Mouse (Mus musculus): ENCODE measurements around the gene H2al1h.
"Not testable (repeated sequence)": the region's sequence is repeated elsewhere in the genome, so short reads cannot be mapped to it uniquely, and the experiment has no call there.

The H2al1h gene

GRCm38 (mm10) chrX:11321192-11321591 lies at the start of gene H2al1h:
Gene H2al1h, plus strand, starts transcription at chrX:11321492.
- DNase-seq = not testable (repeated sequence)

DNA sequence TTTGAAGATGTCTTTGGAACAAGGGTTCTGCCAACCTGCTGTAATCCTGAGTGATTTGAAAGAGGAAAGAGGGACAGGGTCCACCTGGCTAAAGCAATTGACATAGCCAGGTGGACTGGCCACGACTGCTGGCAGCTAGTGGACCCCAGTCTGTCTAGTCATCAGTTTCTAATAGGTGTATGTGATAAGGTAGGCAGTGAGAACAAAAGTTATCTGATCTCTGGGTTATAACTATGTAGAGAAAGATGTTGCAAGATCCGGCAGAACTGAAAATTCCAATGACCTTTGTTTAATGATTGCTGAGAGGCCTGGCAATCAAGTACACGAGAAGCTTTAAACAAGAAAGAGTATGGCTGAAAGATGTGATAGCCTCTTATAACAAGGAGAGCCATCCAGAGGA lies 48.1 kb upstream of the H2al1h start:
- no peak for DNase-seq

GRCm38 (mm10) chrX:11277083-11277482 lies 44.2 kb upstream of the H2al1h start:
- no peak for DNase-seq

GRCm38 (mm10) chrX:11280741-11281140 lies 40.6 kb upstream of the H2al1h start:
- DNase-seq = no peak

- DNase-seq = no peak
Observed at GRCm38 (mm10) chrX:11288306-11288882, 32.9 kb upstream of the H2al1h start.

GRCm38 (mm10) chrX:11289244-11289643 lies 32.0 kb upstream of the H2al1h start:
- no peak for DNase-seq

GRCm38 (mm10) chrX:11298957-11299356 lies 22.3 kb upstream of the H2al1h start, which contains the start of gene H2al1a:
Gene H2al1a, plus strand, starts transcription at chrX:11299257.
- DNase-seq = not testable (repeated sequence)

GRCm38 (mm10) chrX:11302132-11302531 lies 19.2 kb upstream of the H2al1h start, which contains the start of gene H2al1b:
Gene H2al1b, plus strand, starts transcription at chrX:11302432.
- DNase-seq = not testable (repeated sequence)

- not testable (repeated sequence) for DNase-seq
Observed at GRCm38 (mm10) chrX:11305355-11305754, 15.9 kb upstream of the H2al1h start, which contains the start of gene H2al1c. Gene H2al1c, plus strand, starts transcription at chrX:11305655.

GRCm38 (mm10) chrX:11308524-11308923 lies 12.8 kb upstream of the H2al1h start, which contains the start of gene H2al1d:
Gene H2al1d, plus strand, starts transcription at chrX:11308824.
- DNase-seq = not testable (repeated sequence)

DNA sequence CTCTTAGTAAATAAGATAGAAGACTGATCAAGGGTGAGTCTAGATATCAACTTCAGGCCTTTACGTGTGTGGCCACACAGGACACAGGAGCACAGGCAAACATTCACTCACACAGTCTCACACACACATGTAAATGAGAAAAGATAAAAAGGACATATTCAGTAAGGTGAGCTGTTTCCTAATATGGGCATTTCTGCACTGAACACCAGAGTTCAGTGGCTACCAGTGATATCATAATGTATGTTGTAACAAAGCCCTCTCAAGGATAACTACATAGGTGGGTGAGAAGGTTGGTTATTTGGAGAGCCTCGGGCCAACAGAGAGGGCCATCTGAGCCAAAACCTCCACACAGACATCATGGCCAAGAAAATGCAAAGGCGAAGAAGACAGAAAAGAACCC lies 9.7 kb upstream of the H2al1h start, which contains the start of gene H2al1e:
H2al1e (plus strand) TSS at position 301 of the 400 bp plus-strand sequence.
- DNase-seq = not testable (repeated sequence)

DNA sequence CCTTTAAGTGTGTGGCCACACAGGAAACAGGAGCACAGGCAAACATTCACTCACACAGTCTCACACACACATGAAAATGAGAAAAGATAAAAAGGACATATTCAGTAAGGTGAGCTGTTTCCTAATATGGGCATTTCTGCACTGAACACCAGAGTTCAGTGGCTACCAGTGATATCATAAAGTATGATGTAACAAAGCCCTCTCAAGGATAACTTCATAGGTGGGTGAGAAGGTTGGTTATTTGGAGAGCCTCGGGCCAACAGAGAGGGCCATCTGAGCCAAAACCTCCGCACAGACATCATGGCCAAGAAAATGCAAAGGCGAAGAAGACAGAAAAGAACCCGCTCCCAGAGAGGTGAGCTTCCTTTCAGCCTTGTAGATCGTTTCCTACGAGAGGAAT lies 6.4 kb upstream of the H2al1h start, which contains the start of gene H2al1f:
H2al1f (plus strand) TSS at position 301 of the 400 bp plus-strand sequence.
- not testable (repeated sequence) for DNase-seq

- DNase-seq = not testable (repeated sequence)
Observed at GRCm38 (mm10) chrX:11317956-11318355, 3.3 kb upstream of the H2al1h start, which contains the start of gene H2al1g. Gene H2al1g, plus strand, starts transcription at chrX:11318256.

DNA sequence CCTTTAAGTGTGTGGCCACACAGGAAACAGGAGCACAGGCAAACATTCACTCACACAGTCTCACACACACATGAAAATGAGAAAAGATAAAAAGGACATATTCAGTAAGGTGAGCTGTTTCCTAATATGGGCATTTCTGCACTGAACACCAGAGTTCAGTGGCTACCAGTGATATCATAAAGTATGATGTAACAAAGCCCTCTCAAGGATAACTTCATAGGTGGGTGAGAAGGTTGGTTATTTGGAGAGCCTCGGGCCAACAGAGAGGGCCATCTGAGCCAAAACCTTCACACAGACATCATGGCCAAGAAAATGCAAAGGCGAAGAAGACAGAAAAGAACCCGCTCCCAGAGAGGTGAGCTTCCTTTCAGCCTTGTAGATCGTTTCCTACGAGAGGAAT lies 3.1 kb downstream of the H2al1h start, which contains the start of gene H2al1i:
H2al1i (plus strand) TSS at position 301 of the 400 bp plus-strand sequence.
- not testable (repeated sequence) for DNase-seq

GRCm38 (mm10) chrX:11327522-11327921 lies 6.2 kb downstream of the H2al1h start, which contains the start of gene H2al1j:
Gene H2al1j, plus strand, starts transcription at chrX:11327822.
- not testable (repeated sequence) for DNase-seq

- peak; percentile 25 for DNase-seq
Observed at GRCm38 (mm10) chrX:11345762-11346161, 24.5 kb downstream of the H2al1h start.

GRCm38 (mm10) chrX:11346756-11347155 lies 25.5 kb downstream of the H2al1h start:
- DNase-seq = peak; percentile 63

DNA sequence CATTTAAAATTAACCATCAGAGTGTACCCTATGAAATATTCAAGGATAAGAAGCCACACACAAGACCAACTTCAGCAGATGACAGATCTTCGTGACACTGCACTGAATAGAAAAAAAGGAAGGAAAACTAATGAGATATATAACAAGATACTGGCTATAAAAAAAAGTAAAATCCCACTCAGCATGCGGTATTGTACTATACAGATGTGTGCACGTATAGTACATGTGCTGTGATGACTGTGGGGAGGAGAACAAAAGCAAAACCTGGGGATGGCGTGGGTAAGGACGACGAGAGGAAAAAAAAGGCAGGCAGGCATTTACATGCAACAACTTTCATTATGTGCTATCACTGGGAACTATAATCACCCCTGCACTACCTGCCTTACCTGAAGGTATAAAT lies 39.5 kb downstream of the H2al1h start:
- DNase-seq = no peak

DNA sequence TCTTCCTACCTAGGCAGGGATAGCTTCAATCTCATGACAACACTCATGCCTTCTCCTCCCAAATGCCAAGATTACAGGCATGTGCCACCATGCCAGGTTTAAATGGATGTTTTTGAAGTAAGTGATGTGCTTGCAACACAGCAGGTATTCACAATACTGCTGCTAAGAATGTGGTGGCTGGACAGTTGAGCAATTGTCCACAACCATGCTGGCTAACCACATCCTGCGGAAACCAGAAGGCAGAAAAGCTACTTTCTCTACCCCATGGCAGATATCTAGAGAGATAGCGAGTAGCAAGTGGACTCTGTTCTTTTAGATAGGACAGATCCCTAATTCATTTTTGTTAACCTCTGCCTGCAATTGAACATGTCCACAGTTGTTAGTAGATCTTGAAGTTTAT lies 40.0 kb downstream of the H2al1h start:
- DNase-seq = no peak

DNA sequence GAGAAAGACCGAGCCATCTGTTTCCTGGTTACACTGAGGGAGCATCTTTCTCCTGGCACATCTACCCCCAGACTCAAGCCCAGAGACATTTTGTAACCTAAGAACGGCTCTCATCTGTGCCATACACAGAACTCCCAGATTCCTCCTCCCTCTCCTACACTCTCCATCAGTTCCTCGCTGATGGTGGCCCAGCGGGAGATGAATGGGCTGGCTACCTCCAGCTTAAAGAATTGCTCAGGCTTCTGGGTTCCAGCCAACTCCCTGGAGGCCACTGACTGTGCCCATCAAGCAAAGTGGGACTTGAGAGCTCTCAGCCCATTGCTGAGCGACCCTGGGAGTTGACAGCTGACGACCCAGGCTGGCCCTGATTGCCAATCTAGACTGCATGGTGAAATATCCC lies 42.6 kb downstream of the H2al1h start:
- DNase-seq = peak; percentile 65

DNA sequence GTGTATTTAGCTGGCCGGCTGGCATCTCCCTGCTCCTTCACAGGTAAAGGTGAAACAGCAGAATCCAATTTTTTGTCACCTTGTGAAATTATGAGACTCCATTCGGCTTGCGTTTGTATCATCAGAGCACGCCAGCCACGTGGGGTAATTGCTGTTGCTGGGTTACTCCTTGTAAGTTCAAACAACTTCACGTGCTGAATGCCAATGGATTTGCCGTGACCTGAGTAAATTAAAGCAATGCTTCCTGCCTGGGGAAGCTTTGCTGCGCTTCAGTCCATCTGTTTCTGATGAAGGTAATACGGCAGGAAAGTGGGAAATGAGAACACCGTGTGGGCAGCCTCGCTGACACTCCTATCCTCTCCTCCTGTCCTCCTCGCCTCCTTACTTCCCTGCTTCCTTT lies 43.9 kb downstream of the H2al1h start:
- DNase-seq = no peak

Measured in cerebellum, adult 9-10 months (tissue).